Mouse (Mus musculus): ENCODE data around the gene Fbxo48. TPM values are rescaled to one million over a fixed set of nuclear protein-coding genes. Genes with fewer than 3 reads are reported as not detected.

Gene Fbxo48
- 2.3 and 4.1 TPM in 2 replicates for polyA plus RNA-seq (2012; rRNA removed)

GRCm38 (mm10) chr11:16950976-16951760 is at the start of gene Fbxo48:
Gene Fbxo48, plus strand, starts transcription at chr11:16951375.
- H3K36me3 ChIP-seq (ENCODE audit: control insufficient read depth, insufficient read depth, low read length) = no peaks in the 10 kb centered on the region
- peak; percentile 97 for DNase-seq
- peak within 1 kb of the TSS; percentile 71 for H3K4me3 ChIP-seq (ENCODE audit: control insufficient read depth, insufficient read depth, low read length)
- WGBS = under 1% methylated on average over 38 of the region's 38 CpGs
- TF ChIP-seq CTCF (IDR thresholded peaks at IDR 0.05; ENCODE audit: borderline replicate concordance, control insufficient read depth, extremely low read depth, insufficient read depth, low read length, poor library complexity) (0 out of 2 replicates have a peak, but pooled peaks have one; percentile 14), POLR2A (IDR thresholded peaks at IDR 0.05; ENCODE audit: control insufficient read depth, extremely low read depth, insufficient read depth, low read length, poor library complexity) (peak; percentile 69)
- H3K27ac ChIP-seq (ENCODE audit: control insufficient read depth, insufficient read depth, low read length) = no peak within 1 kb of the TSS
- no peaks in the 10 kb centered on the region; the same call in 1 of the 2 replicates for H3K4me1 ChIP-seq (replicated peaks; ENCODE audit: control insufficient read depth, insufficient read depth, low read length)
- no peaks in the 10 kb centered on the region for H3K27me3 ChIP-seq (ENCODE audit: control insufficient read depth, insufficient read depth, low read length)

DNA sequence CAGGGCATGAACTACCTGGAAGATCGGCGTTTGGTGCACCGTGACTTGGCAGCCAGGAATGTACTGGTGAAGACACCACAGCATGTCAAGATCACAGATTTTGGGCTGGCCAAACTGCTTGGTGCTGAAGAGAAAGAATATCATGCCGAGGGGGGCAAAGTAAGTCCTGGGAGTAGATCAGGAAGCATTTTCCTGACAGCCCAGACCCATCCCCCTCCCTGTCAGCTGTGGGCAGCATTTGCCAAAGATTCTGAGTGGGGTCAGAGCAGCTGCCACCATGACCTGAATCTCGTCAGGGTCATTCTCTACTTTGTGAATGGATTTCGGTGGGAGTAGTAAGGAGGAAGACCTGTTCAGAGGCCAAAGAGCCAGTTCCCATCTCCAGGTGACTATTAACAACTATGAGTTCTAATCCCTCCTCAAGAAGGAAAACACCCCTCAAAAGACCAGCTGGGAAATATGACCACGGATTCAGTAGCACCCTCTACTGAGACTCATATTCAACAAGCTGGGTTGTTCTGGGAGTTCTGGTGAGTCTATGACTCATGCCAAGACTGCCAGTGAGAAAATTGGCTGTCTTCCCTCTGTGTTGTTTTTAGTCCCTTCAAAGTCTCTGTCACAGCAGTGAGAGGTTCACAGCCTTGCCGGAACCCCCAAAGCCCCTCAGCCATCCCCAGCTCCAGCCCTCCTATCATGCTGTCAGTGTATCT is 46.7 kb upstream of the Fbxo48 start:
- H3K27ac ChIP-seq (ENCODE audit: control insufficient read depth, insufficient read depth, low read length) = no peak overlapping the region
- no peaks in the 10 kb centered on the region for H3K36me3 ChIP-seq (ENCODE audit: control insufficient read depth, insufficient read depth, low read length)
- 90% methylated on average over 8 of the region's 8 CpGs for WGBS
- H3K4me1 ChIP-seq (replicated peaks; ENCODE audit: control insufficient read depth, insufficient read depth, low read length) = no peaks in the 10 kb centered on the region
- H3K4me3 ChIP-seq (ENCODE audit: control insufficient read depth, insufficient read depth, low read length) = no peak overlapping the region
- no peaks in the 10 kb centered on the region for H3K27me3 ChIP-seq (ENCODE audit: control insufficient read depth, insufficient read depth, low read length)
- no peak for TF ChIP-seq POLR2A (IDR thresholded peaks at IDR 0.05; ENCODE audit: control insufficient read depth, extremely low read depth, insufficient read depth, low read length, poor library complexity)
- no peak for TF ChIP-seq CTCF (IDR thresholded peaks at IDR 0.05; ENCODE audit: borderline replicate concordance, control insufficient read depth, extremely low read depth, insufficient read depth, low read length, poor library complexity)
- no peak for DNase-seq

GRCm38 (mm10) chr11:16905012-16905332 is 46.2 kb upstream of the Fbxo48 start:
- no peak overlapping the region for H3K4me3 ChIP-seq (ENCODE audit: control insufficient read depth, insufficient read depth, low read length)
- no peaks in the 10 kb centered on the region for H3K4me1 ChIP-seq (replicated peaks; ENCODE audit: control insufficient read depth, insufficient read depth, low read length)
- H3K27me3 ChIP-seq (ENCODE audit: control insufficient read depth, insufficient read depth, low read length) = no peaks in the 10 kb centered on the region
- H3K27ac ChIP-seq (ENCODE audit: control insufficient read depth, insufficient read depth, low read length) = no peak overlapping the region
- TF ChIP-seq POLR2A (IDR thresholded peaks at IDR 0.05; ENCODE audit: control insufficient read depth, extremely low read depth, insufficient read depth, low read length, poor library complexity) = no peak
- no peak for DNase-seq
- no peaks in the 10 kb centered on the region for H3K36me3 ChIP-seq (ENCODE audit: control insufficient read depth, insufficient read depth, low read length)
- WGBS = 83% methylated on average over 3 of the region's 3 CpGs

GRCm38 (mm10) chr11:16906530-16906929 is 44.6 kb upstream of the Fbxo48 start:
- no peak for DNase-seq
- Histone ChIP-seq H3K27ac (ENCODE audit: control insufficient read depth, insufficient read depth, low read length) (no peak overlapping the region), H3K4me3 (ENCODE audit: control insufficient read depth, insufficient read depth, low read length) (no peak overlapping the region), H3K27me3 (ENCODE audit: control insufficient read depth, insufficient read depth, low read length) (no peaks in the 10 kb centered on the region), H3K36me3 (ENCODE audit: control insufficient read depth, insufficient read depth, low read length) (no peaks in the 10 kb centered on the region), H3K4me1 (replicated peaks; ENCODE audit: control insufficient read depth, insufficient read depth, low read length) (no peaks in the 10 kb centered on the region)
- 93% methylated on average over 2 of the region's 2 CpGs for whole genome bisulfite sequencing
- no peak for TF ChIP-seq CTCF (IDR thresholded peaks at IDR 0.05; ENCODE audit: borderline replicate concordance, control insufficient read depth, extremely low read depth, insufficient read depth, low read length, poor library complexity)
- TF ChIP-seq POLR2A (IDR thresholded peaks at IDR 0.05; ENCODE audit: control insufficient read depth, extremely low read depth, insufficient read depth, low read length, poor library complexity) = no peak

GRCm38 (mm10) chr11:16907517-16908129 is 43.6 kb upstream of the Fbxo48 start:
- Histone ChIP-seq H3K4me1 (replicated peaks; ENCODE audit: control insufficient read depth, insufficient read depth, low read length) (no peaks in the 10 kb centered on the region), H3K27me3 (ENCODE audit: control insufficient read depth, insufficient read depth, low read length) (no peaks in the 10 kb centered on the region), H3K27ac (ENCODE audit: control insufficient read depth, insufficient read depth, low read length) (no peak overlapping the region), H3K4me3 (ENCODE audit: control insufficient read depth, insufficient read depth, low read length) (no peak overlapping the region), H3K36me3 (ENCODE audit: control insufficient read depth, insufficient read depth, low read length) (no peaks in the 10 kb centered on the region)
- no peak for DNase-seq
- 82% methylated on average over 1 of the region's 1 CpGs for WGBS
- TF ChIP-seq CTCF (IDR thresholded peaks at IDR 0.05; ENCODE audit: borderline replicate concordance, control insufficient read depth, extremely low read depth, insufficient read depth, low read length, poor library complexity) (no peak), POLR2A (IDR thresholded peaks at IDR 0.05; ENCODE audit: control insufficient read depth, extremely low read depth, insufficient read depth, low read length, poor library complexity) (no peak)

DNA sequence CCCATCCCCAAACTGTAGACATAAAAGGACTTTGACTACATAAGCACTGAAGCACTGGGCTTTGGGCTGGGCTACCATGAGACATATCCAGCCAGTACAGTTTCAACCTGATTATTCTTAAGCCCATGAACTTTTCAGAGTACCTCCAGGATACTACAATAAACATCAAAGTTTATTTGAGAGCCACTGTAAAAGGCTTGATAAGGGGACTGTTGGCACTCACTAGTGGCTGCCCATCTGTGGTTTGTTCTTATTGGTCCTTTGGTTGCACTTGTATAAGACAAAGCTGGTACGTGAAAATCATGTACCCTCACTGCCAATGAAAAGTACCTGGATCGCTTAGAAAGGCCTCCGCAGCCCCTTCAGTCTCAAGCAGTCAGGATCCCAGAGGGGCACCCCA is 36.4 kb upstream of the Fbxo48 start:
- no peak for TF ChIP-seq POLR2A (IDR thresholded peaks at IDR 0.05; ENCODE audit: control insufficient read depth, extremely low read depth, insufficient read depth, low read length, poor library complexity)
- TF ChIP-seq CTCF (IDR thresholded peaks at IDR 0.05; ENCODE audit: borderline replicate concordance, control insufficient read depth, extremely low read depth, insufficient read depth, low read length, poor library complexity) = no peak
- Histone ChIP-seq H3K27ac (ENCODE audit: control insufficient read depth, insufficient read depth, low read length) (no peak overlapping the region), H3K27me3 (ENCODE audit: control insufficient read depth, insufficient read depth, low read length) (no peaks in the 10 kb centered on the region), H3K4me3 (ENCODE audit: control insufficient read depth, insufficient read depth, low read length) (no peak overlapping the region), H3K4me1 (replicated peaks; ENCODE audit: control insufficient read depth, insufficient read depth, low read length) (no peaks in the 10 kb centered on the region), H3K36me3 (ENCODE audit: control insufficient read depth, insufficient read depth, low read length) (no peaks in the 10 kb centered on the region)
- DNase-seq = no peak
- 94% methylated on average over 3 of the region's 3 CpGs for WGBS

Data from thymus, adult 2 months (tissue).